Mouse (Mus musculus) heart, adult 18-20 months (tissue): ENCODE measurements around the gene Rgs6. TPM values are rescaled to one million over a fixed set of nuclear protein-coding genes. Genes with fewer than 3 reads are reported as not detected.

Experiments
- DNase-seq, 2 experiments: peaks; one replicate each; pipeline ENCODE4 v3.0.0; 2021 to 2022; ENCODE audit warnings: mixed read lengths in 1 of 2
- total RNA-seq, 2 experiments: library from RNA; stranded (reverse); gene quantifications; 2 replicates each; pipeline ENCODE4 v1.2.3; 2021

Rgs6 gene
- total RNA-seq, 2 experiments from 2014 or later: 8.8 to 11.5 TPM

DNA sequence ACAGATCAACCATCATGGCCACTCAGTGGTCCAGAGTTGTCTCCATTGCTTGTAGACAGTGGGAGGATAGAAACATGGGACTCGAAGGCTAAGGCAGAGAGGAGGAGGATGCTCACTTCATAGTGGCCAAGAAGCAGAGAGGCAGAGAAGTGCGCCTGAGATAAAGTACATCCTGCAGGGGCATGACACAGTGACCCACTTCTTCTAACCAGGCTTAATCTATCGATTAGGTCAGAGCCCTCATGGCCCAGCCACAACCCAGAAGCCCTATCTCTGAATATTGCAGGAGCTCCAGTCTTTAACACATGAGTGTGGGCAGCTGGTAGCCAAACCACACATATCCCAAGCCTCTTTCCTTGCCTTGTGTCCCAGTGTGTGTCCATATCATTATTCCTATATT, 385.7 kb downstream of the Rgs6 start:
- DNase-seq: no peak

DNA sequence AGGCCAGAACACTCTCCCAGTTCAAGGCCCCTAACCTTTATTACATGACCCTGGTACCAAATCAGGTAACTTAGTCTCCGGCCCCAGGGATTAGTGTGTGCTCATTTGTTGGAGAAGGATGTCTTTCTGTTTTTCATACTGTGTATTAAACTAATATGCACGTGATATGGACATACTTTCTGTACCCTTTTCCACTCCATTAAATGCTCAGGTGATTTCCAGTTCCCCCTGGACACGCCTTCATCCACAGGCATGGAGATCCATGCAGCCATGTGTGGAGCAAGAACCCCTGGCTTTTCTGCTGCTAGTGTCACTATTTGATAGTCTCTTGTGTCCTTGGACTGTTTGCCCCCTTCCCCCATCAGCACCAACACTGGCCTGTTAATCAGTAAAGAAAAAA, 390.2 kb downstream of the Rgs6 start:
- no peak for DNase-seq

DNA sequence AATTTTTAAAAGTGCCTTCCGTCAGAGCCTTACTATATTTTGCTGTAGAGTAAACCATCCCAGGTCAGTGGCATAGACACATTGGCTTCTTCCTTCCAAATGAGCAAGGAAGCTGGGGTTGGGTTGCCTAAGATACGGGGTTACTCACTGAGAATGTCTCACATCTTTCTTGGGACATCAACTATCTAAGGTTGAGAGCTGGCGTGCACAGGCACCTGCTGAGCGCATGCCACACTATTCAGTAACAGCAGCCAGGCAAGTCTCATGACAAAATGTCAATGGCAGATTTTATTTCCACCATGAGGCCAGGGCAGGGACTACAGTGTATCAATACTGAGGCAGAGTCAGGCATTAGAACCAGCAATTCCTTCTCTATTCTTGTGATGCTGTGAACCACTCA, 394.6 kb downstream of the Rgs6 start:
- no peak for DNase-seq

DNA sequence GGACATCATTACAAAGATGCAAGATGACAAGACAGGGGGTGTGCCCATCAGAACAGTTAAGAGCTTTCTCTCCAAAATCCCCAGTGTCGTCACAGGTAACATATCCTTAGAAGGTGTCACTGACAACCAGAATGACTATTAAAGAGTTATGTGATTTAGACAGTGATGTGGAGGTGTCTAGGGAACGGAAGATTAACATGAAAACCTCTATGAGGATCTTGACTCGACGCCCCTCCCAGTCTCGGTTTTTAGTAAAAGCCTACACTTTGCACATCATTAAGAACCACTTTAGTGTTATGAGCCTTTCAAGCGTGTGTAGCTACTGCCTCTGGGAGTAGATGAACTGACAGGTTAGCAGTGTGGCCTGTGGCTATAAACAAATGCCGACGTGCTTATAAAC, 397.2 kb downstream of the Rgs6 start:
- no peak for DNase-seq

GRCm38 (mm10) chr12:82987661-82988060, 399.6 kb downstream of the Rgs6 start:
- DNase-seq: no peak

DNA sequence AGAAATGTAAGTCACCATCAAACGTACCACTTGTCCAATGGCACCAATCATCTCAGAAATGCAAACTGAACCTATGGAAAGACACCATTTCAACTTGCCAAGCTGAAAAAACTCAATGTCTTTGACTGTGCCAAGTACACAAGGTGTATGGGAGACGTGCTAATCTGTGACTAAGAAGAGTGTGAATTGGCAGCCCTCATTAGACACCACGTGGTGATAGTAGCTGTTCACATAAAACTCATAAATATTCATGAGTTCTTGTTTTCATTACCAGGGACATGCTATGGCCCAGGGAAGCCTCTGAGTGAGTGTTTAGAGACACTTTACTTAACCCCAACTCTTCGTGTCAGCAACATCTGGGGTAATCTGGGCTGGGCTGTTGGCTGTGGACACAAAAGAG, 405.8 kb downstream of the Rgs6 start:
- no peak for DNase-seq

DNA sequence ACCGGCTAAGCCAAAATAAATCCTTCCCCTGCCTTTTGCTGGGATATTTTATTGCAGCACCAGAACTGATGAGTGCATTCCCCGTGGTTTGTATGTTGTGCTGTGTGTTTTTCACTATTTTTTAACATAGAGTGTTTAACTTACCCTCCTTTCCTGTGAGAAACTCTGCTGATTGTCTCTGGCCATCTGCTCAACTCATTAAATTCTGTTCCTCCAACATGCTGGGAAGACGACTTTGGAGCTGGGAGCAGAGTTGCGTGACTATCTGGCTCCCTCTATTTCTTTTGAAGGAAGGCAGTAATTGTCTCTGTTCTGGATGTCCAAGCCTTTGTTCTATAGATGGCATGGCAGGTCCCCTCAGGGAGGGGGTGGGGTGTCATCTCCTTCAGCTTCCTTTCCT, 408.7 kb downstream of the Rgs6 start:
- no peak for DNase-seq

DNA sequence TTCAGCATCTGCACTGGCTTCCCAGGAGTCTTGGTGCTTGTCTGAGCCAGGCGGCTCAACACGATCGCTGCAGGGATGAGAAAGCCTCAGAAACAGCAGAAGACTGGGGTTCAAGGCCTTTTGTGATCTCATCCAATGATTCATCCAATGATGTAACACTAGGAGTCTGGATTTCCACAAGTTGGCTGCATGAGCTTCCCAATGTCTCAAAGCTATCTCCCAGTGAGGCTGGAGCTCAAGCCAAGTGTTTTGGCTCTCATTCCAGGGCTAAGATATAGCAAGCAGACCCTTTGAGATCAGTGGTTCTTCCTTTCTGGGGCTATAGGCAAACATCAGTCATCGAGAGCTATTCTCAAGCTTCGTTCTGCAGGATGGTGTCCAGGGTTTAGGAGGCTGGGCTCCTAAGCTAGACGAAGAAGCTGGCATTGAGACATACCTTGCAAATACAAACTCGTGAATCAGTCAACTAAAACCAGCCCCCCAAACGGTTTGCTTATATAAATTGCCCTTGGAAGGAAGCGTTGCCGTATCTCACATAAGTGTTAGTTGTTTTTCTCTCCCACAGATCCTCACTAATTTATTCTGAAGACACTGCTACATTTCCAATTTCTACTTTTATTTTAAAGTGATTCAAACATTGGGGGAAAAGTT, 410.7 kb downstream of the Rgs6 start:
- DNase-seq: peak; percentile 67 to 78

DNA sequence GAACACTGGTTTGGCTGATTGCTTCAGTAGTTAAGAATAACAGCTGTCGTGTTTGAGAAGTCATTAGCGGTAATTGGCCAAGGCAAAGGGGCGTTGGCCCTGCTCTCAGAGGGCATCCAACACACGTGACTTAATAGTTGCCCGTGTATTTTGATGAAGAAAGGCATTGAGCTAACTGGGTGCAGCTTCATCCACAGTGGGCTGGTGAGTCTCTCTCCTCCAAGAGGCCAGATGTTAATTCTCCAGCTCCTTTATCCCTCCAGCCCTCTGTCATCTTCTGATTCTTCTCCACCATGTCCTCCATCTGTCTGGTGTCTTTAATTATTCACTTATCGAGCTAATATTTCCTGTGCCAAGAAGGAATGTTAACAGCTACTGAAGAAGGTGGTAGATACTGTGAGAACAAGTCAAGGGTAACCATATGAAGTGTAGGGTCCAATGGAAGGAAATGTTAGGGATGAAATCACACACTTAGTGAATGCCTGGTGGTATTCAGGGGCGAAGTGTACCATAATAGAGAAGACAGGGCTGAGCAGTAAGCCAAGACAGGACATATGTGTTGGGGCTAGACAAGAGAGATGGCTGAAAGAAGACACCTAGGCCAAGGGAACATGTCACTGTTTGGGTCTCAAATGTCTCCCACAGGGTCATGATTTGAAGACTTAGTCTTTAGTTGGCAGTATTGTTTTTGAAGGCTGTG, 411.4 kb downstream of the Rgs6 start:
- DNase-seq: peak; percentile 69 to 77

DNA sequence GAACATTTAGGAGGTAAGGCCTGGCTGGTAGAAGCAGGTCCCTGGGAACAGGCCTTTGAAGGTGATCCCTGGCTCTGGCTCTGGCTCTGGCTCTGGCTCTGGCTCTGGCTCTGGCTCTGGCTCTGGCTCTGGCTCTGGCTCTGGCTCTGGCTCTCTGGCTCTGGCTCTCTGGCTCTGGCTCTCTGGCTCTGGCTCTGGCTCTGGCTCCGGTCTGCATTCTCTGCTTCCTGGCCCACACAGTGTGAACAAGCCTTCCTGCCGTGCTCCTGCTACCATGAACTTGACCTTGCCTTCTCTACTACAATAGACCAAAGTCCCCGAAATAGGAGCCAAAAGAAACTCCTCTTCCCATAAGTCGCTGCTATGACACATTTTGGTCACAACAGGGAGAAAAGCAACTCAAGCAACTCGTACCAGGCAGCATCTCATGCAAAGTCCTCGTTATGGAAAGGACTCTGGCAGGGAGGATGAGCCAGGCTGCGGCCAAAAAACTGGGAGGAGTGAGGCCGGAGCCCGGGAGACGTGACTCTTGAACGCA, 412.0 kb downstream of the Rgs6 start:
- DNase-seq: peak; percentile 51 to 76

DNA sequence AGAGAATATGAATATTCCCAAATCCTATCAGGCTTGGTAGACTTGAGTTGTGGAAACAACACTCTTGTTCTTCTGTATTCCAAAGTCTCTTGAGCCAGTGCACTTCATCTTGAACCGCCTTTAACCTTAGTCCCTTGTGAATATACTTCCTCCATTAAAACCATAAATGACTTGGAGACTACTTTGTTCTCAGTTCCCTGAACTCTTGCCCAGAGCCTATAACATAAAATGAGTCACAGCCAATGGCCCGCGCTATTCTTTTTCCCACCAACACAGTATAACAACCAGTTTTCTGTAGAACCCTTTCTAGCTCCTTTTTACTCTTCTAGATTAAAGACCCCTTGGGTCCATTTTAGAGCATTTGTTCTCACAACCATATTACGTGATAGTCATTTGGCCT, 412.9 kb downstream of the Rgs6 start:
- DNase-seq: no peak

- DNase-seq: no peak
Observed at GRCm38 (mm10) chr12:83004014-83004682, 416.1 kb downstream of the Rgs6 start.

GRCm38 (mm10) chr12:83011056-83011565, 423.0 kb downstream of the Rgs6 start:
- DNase-seq: no peak

DNA sequence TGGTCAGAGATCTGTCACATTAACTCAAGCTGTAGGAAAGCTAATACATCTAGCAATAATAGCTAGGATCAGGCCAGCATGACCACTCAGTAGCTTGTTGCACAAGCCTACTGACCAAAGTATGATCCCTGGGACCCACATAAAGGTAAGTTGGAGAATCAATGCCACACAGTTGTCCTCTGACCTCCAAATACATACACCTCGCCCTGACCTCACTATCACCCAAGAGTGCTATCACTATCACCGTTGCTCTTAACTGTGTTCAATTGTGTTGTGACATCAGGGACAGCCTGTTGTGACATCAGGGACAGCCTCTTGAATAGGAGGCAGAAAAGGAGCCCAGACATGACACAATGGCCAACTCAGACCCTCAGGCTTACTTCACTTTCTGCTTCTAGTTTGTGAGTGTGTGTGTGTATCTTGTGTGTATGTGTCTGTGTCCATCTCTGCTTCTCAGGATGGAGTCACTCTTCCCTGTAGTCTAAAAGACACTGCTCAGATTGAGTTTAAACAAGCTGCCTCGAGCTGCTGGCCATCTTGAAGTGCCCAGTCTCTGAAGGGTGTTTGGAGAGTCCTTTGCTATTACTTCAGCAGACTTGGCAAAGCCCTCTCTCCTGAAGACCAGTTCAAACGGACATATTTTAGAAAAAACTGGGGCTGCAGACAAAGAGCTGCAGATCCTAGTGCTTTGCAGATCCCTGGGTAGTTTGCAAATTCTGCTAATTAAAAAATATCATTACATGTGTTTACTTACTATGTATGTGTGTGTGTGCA, 426.0 kb downstream of the Rgs6 start:
- no peak for DNase-seq

DNA sequence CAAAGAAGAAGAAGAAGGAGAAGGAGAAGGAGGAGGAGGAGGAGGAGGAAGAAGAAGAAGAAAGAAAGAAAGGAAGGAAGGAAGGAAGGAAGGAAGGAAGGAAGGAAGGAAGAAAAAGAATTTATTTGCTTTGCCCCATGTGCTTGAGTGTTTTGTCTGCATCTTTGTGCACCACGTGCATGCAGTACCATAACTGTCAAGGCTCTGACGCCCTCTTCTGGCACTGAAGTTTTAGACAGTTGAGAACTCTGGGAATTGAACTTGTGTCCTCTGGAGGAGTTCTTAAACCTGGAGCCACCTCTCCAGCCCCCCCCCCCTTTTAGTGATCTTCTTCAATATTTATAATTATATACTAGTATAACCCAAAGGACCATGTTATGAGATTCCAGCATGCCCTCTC, 426.8 kb downstream of the Rgs6 start:
- no peak for DNase-seq

DNA sequence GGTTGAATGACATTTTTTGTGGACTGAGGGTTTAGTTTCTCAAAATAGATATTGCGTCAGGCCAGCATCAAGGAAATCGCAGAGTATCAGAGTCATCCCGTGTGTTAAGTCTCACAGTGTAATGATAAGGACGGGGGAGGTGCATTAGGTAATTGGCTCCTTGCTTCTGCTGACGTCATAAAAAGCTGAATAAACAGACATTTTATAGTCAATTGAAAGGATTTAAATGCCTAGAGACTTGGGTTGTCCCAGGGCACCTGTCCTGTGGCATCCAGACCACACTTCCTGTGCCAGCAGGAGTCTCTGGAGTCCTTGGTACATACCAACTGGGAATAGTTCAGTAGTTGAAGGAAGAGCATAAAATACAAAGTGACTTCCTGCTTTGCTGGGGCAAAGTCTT, 427.3 kb downstream of the Rgs6 start:
- no peak for DNase-seq

GRCm38 (mm10) chr12:83016486-83016885, 428.4 kb downstream of the Rgs6 start:
- peak; percentile 14 to 22 for DNase-seq

DNA sequence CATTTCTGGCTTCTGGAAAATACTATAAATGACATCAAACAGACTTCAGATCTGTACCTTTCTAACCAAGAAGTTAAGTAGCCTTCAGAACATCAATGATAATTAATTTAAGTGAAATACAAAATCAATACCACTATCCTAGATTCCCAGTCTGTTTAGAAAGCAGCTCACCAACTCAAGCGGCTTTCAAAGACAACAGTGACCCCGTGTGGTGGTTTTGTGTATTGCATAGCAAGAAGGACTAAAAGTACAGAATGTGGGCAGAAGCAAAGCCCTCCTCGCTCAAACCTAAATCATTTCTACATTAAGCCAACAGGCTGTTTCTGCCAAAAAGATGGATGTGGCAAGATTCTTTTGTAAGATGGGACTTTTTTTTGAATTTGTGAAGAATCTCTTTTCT, 429.9 kb downstream of the Rgs6 start:
- peak; percentile 68 to 95 for DNase-seq

DNA sequence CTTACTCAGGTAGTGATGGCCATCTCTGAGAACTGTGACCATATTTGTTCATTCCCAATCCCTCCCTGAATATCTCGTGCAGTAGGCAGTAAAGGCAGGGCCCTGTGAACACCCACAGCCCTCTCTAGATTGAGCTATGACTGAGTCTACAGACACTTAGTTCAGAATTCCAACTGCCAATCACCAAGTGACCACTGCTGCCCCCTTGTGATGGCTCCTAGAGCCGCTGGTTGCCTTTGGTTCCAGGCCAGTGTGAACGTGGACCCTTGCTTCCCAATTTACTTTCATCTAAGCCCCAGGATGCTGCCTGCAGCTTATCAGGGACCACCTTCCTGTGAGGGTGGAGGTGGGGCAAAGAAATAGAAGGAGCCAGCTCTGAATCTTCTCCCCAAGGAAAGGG, 438.9 kb downstream of the Rgs6 start:
- no peak for DNase-seq

- DNase-seq: no peak
Observed at GRCm38 (mm10) chr12:83033171-83033835, 445.2 kb downstream of the Rgs6 start.

DNA sequence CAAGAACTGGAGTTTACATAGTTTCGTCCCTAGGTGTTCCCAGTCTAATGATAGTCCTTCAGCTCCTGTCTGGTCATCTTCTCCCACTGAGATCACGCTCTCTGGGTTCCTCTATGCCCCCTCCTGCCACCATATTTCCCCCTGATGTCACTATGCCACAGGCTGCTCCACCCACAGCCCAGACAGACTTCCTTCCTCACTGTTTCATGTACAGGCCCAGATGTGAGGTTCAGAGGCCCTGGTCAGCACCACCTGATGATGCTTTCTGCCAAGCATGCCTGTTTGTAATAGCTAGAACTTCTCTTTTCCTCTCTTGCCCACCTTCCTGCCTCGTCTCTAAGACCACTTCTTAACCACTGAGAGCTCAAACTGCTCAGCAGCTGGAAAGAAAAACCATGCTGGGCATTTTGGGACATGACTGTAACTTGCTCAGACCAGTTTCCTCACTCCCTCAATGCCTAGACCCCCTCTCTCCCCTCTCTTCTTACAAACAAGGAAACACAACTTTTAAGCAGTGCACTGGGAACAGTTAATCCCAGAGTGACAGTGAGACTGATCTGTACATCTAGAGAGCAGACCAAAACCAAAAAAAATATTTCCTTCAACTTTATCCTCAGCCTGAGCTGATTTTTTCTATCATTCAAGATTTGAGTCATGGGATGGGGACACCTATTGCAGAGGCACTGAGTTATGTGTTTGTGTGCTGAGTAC, 446.9 kb downstream of the Rgs6 start:
- no peak for DNase-seq
